Mouse (Mus musculus): ENCODE data around the gene Myt1.

- TF ChIP-seq CTCF (IDR thresholded peaks at IDR 0.05; ENCODE audit: borderline replicate concordance, insufficient read depth, low read length) (no peak), POLR2A (IDR thresholded peaks at IDR 0.05; ENCODE audit: low read depth, low read length) (no peak)
Measured at GRCm38 (mm10) chr2:181781421-181781820, 18.3 kb downstream of the Myt1 start.

All from embryonic fibroblast, embryonic 13.5 days (primary cell).